Mouse (Mus musculus) stomach, embryonic 14.5 days (tissue): ENCODE measurements around the gene Nrarp. TPM values are rescaled to one million over a fixed set of nuclear protein-coding genes. Genes with fewer than 3 reads are reported as not detected.

Source experiments
- ATAC-seq: fragments of 200-750 bp; cut with Nextera tagmentation; 2 replicates; pipeline ENCODE4 v1.8.0; 2017; ENCODE audit warnings: low read depth, moderate TSS enrichment; ENCODE audit not compliant: insufficient number of reproducible peaks, insufficient read depth, low FRiP score
- H3K27ac ChIP-seq: fragments of 300-500 bp; sonication (generic); 2 replicates; pipeline ENCODE4 v1.5.1; 2014; ENCODE audit warnings: mild to moderate bottlenecking, low read length, moderate library complexity, mixed read lengths
- H3K27me3 ChIP-seq: fragments of 300-500 bp; sonication (generic); 2 replicates; pipeline ENCODE4 v1.6.1; 2014; ENCODE audit warnings: low read length, control low read depth, mixed read lengths; ENCODE audit not compliant: control insufficient read depth, insufficient read depth
- H3K36me3 ChIP-seq: fragments of 300-500 bp; sonication (generic); 2 replicates; pipeline ENCODE4 v1.6.1; 2014; ENCODE audit warnings: mild to moderate bottlenecking, control low read depth, low read length, moderate library complexity, mixed read lengths; ENCODE audit not compliant: control insufficient read depth, insufficient read depth
- H3K4me1 ChIP-seq: fragments of 300-500 bp; sonication (generic); 2 replicates; pipeline ENCODE4 v1.6.1; 2014; ENCODE audit warnings: low read length, control low read depth, mixed read lengths; ENCODE audit not compliant: control insufficient read depth, insufficient read depth
- H3K4me2 ChIP-seq: fragments of 300-500 bp; sonication (generic); replicated peaks from 2 replicates; pipeline ENCODE4 v1.6.1; 2014; ENCODE audit warnings: low read depth, low read length, control low read depth
- H3K4me3 ChIP-seq: fragments of 300-500 bp; sonication (generic); 2 replicates; pipeline ENCODE4 v1.5.1; 2014; ENCODE audit warnings: low read depth, low read length, control low read depth
- H3K9ac ChIP-seq: fragments of 300-500 bp; sonication (generic); replicated peaks from 2 replicates; pipeline ENCODE4 v1.6.1; 2014; ENCODE audit warnings: low read depth, mild to moderate bottlenecking, control low read depth, low read length, moderate library complexity, mixed read lengths
- H3K9me3 ChIP-seq: fragments of 300-500 bp; sonication (generic); 2 replicates; pipeline ENCODE4 v1.6.1; 2016; ENCODE audit warnings: low read depth, low read length, control low read depth; ENCODE audit not compliant: control insufficient read depth
- WGBS: fragments of 180-500 bp; shearing (Covaris S2); extraction: QIAGEN DNeasy Blood & Tissue Kit; methylation state at CpG from one replicate; pipeline ENCODE4 v1.1.7; 2014; 5-methylcytosine and 5-hydroxymethylcytosine counted together
- polyA plus RNA-seq: library from polyadenylated mRNA; unstranded; fragments of >200 nt; fragmentation: Nextera tagmentation; extraction: Ambion mirVana; gene quantifications from 2 replicates; pipeline ENCODE4 v1.2.1, GENCODE M21; 2014

Gene Nrarp
- polyA plus RNA-seq, 1 experiment from 2014 or later, result 8.0 TPM

DNA sequence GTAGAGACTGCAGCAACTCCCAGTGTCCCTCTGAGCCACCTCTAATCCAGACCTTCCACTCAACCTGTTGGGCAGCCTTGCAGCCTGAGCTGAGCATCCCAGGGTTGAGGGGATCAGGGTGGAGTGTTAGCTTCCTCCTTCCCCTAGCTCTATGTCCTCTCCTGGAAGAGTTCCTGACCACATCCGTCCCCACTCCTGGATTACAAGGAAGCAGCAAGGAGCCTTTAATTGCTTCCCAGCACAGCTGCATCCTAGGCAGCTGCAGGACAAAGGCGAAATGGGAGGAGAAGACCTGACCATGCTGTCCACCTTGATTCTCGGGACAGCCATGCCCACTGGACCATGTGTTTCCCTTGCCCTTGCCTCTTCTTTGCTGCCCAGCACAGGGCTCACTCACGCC lies 3.5 kb upstream of the Nrarp start:
- Histone ChIP-seq H3K4me1 (peaks cover 34% of the 10 kb centered on the region), H3K27me3 (peaks cover 7% of the 10 kb centered on the region), H3K27ac (peak overlapping the region; percentile 40; the same call in 1 of the 2 replicates), H3K4me2 (no peak overlapping the region), H3K36me3 (no peaks in the 10 kb centered on the region), H3K4me3 (no peak overlapping the region), H3K9ac (no peak overlapping the region), H3K9me3 (no peaks in the 10 kb centered on the region)
- 46% methylated on average over 4 of the region's 4 CpGs for WGBS
- ATAC-seq, result no peak

DNA sequence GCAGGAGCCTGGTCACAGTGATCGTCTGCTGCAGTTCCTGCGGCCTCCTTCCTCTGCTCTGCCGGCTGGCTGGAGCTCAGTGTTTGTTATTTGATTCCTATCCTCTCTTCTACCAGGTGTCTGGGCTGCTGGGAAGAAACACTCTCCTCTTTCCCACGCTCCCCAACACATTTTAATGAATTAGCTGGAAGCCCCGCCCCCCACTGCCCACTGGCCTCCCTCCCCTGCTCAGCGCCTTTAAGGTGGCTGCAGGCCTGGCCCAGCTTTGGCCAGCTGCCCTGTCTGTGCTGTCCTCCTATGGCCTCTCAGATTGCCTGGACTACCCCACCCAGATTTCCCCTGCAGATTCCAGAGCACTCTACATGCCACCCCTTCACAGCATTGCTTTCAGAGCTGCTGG lies 2.9 kb upstream of the Nrarp start:
- no peak overlapping the region for H3K9ac ChIP-seq
- ATAC-seq, result no peak

DNA sequence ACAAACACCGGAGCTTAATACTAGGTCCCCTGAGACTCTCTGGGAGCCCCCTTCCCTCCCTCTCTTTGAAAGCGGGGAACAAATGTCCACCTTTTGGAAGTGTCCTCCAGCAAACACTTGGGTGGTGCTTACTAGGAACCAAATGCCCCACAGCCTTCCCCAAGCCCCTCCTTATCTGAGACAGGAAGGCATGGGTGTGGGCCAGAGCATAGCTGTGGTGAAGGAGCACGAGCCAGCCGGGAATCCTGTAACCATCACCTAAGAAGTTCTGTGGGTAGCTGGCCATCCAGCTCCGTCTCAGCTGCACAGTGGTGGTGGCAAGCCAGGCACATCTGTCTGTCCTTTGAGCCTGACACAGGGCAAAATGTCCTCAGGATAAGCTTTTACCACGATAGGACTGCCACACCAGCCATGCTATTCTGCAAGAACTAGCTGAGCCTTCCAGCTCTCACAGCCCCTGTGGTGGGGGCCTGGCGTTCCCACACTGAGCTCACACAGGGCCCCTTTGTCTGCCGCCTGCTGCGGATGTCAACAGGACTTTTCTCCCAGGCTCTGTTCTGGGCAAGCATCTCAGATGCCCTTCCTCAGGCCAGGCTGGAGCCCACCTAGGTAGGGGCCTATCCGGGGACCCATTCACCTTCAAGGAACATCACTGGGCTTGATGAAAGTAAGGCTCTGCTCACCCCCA lies 2.1 kb upstream of the Nrarp start:
- Histone ChIP-seq H3K4me3 (no peak overlapping the region), H3K27me3 (peaks cover 7% of the 10 kb centered on the region), H3K9me3 (no peaks in the 10 kb centered on the region), H3K36me3 (no peaks in the 10 kb centered on the region), H3K9ac (no peak overlapping the region), H3K4me2 (no peak overlapping the region), H3K27ac (peak overlapping the region; percentile 27; the same call in 1 of the 2 replicates), H3K4me1 (peaks cover 29% of the 10 kb centered on the region)
- 28% methylated on average over 10 of the region's 10 CpGs for WGBS
- ATAC-seq, result no peak

More for the DNA sequence above, 2.9 kb upstream of the Nrarp start:
- H3K4me1 ChIP-seq, result peaks cover 34% of the 10 kb centered on the region
- H3K27ac ChIP-seq, result peak overlapping the region; percentile 40; the same call in 1 of the 2 replicates
- 5% methylated on average over 6 of the region's 6 CpGs for WGBS
- H3K4me2 ChIP-seq, result no peak overlapping the region
- H3K36me3 ChIP-seq, result no peaks in the 10 kb centered on the region
- H3K27me3 ChIP-seq, result peaks cover 7% of the 10 kb centered on the region
- no peaks in the 10 kb centered on the region for H3K9me3 ChIP-seq
- H3K4me3 ChIP-seq, result no peak overlapping the region

DNA sequence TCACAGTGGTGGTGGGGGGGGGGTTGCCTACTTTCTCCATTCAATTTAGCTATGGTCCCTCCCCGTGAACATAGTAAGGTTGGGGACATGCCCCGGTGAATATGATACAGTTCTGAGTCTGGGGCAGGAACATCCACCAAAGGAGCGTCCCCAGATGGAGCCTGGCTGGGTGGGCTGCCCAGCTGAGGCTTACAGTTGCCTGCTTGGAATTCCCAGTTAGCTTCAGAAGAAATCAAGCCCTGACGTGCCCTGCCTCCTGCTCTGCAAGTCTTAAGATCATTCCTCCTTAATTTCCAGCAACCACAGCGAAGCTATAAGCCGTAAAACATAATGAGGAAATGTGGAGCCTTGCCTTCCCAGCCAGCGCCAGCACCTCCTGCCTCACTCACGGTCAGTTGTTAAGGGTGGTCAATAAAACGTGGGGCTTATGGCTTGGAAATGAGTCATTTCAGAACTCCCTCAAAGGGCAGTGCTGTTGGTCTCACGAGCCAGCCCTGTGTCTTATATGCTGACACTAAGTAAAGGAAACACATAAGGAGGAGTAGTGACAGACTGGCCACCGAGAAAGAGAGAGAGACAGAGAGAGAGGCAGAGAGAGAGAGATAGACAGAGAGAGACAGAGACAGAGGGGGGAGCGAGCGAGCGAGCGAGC lies 866 bp upstream of the Nrarp start:
- 38% methylated on average over 15 of the region's 15 CpGs for WGBS
- peaks cover 29% of the 10 kb centered on the region for H3K4me1 ChIP-seq

DNA sequence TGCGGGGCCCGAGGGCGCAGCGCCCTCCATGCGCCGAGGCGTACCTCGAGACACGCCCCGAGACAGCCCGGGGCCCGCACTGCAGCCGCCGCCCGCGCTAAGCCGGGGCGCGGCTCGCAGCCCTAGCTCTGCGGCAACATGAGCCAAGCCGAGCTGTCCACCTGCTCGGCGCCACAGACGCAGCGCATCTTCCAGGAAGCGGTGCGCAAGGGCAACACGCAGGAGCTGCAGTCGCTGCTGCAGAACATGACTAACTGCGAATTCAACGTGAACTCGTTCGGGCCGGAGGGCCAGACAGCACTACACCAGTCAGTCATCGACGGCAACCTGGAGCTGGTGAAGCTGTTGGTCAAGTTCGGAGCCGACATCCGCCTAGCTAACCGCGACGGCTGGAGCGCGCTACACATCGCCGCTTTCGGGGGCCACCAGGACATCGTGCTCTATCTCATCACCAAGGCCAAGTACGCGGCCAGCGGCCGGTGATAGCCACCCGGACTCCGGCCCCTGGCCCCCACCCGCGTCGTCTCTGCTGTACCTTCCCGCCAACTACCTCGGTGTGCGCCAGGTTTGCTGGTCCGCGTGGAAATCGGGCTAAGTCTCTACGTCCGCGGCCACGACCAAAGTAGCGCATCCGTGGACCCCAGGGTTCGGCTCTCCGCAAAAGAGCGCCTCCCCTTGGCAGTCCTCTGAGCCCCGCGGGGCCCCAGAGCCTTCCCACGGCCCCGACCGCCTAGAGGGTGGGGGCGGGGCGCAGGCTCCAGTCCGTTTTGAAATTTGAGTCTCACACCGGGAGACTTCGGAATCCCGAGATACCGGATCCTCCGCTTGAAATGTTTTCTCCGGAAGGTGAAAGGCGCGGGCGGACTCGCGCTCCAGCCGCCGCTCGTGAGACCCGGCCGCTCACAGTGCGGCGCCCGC lies 674 bp downstream of the Nrarp start:
- H3K9me3 ChIP-seq, result no peaks in the 10 kb centered on the region
- no peaks in the 10 kb centered on the region for H3K36me3 ChIP-seq
- peak overlapping the region; percentile 84 for H3K4me2 ChIP-seq
- peak overlapping the region; percentile 52 for H3K4me3 ChIP-seq
- peaks cover 16% of the 10 kb centered on the region for H3K27me3 ChIP-seq
- peak overlapping the region; percentile 46 for H3K9ac ChIP-seq
- WGBS, result under 1% methylated on average over 96 of the region's 100 CpGs
- H3K27ac ChIP-seq, result peak overlapping the region; percentile 88
- peak; percentile 34 for ATAC-seq
- H3K4me1 ChIP-seq, result peaks cover 27% of the 10 kb centered on the region

More for the DNA sequence above, 866 bp upstream of the Nrarp start:
- Histone ChIP-seq H3K27me3 (peaks cover 12% of the 10 kb centered on the region), H3K36me3 (no peaks in the 10 kb centered on the region), H3K9ac (no peak overlapping the region), H3K4me3 (peak overlapping the region; percentile 52; the same call in 1 of the 2 replicates), H3K9me3 (no peaks in the 10 kb centered on the region), H3K4me2 (peak overlapping the region; percentile 84), H3K27ac (no peak overlapping the region)
- no peak for ATAC-seq

DNA sequence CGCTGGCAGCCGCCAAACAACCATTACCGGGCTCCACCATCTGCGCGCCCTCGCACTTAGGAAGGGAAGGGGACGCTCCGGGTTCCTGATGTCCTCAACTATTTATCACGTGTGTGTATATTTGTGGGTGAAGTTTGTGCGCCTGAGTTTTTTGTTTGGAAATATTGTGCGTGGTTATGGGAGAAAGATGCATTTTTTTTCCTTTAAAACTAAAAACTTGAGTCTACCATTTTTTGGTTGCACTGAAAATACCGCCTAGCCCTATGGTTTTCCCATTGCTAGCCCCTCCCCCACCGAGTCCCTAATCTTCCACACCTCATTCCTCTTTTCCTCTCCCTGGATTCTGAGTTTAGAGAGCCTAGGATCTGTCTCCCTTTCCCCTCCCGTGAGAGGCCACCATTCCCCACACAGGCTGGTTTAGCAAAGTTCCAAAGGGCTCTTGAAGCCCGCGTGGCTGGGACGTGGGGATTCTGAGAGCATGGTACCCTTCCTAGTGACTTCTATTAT lies 1.4 kb downstream of the Nrarp start:
- ATAC-seq, result no peak
- Histone ChIP-seq H3K27ac (peak overlapping the region; percentile 53; the same call in 1 of the 2 replicates), H3K9me3 (no peaks in the 10 kb centered on the region), H3K4me3 (peak overlapping the region; percentile 52), H3K4me2 (peak overlapping the region; percentile 84), H3K4me1 (peaks cover 22% of the 10 kb centered on the region), H3K36me3 (no peaks in the 10 kb centered on the region), H3K27me3 (peaks cover 16% of the 10 kb centered on the region), H3K9ac (peak overlapping the region; percentile 46)
- 2% methylated on average over 17 of the region's 17 CpGs for WGBS

DNA sequence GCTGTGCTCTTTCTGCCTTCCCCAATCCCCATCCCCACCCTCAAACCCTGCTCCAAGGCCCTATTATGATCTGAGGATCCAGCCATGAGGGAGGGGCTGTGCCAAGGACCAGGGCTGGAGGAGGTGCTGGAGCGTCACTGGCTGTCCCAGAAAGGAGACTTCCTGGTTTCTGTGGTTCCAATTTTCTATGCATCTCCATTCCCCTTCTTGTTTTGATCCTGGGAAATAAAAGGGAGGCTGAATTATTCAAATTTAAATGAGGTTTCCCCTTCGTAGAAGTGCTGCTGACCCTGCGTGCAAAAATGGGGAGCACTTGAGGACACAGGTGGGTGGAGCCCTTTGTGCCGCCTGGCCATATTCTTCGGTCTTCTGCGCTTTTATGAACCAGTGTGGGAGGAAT lies 2.1 kb downstream of the Nrarp start:
- Histone ChIP-seq H3K9ac (no peak overlapping the region), H3K4me3 (peak overlapping the region; percentile 52), H3K36me3 (no peaks in the 10 kb centered on the region), H3K27me3 (peaks cover 16% of the 10 kb centered on the region), H3K4me2 (peak overlapping the region; percentile 22; the same call in 1 of the 2 replicates), H3K9me3 (no peaks in the 10 kb centered on the region), H3K27ac (no peak overlapping the region), H3K4me1 (peaks cover 15% of the 10 kb centered on the region)
- no peak for ATAC-seq
- 22% methylated on average over 6 of the region's 6 CpGs for WGBS

DNA sequence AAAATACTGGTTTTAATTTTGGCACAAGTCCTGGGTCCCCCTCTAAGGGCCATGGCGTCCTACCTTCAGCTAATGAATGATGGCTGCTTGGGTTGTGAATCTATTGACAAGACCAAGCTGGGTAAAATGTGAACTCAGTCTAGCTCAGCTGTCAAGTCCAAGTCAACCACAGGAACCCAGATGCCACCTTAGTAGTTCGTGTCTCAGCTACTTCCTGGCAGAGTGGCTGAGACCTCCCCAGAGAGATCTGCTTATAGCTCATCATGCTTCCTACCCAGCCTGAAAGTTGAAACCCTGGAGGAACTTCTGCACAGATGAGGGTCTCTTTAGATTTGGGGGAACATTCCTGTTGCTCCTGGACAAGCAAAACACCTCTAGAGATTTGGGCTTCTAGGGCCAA lies 2.8 kb downstream of the Nrarp start:
- H3K27me3 ChIP-seq, result peaks cover 16% of the 10 kb centered on the region
- H3K36me3 ChIP-seq, result no peaks in the 10 kb centered on the region
- no peak overlapping the region for H3K27ac ChIP-seq
- H3K9me3 ChIP-seq, result no peaks in the 10 kb centered on the region
- H3K9ac ChIP-seq, result no peak overlapping the region
- WGBS, result 75% methylated on average over 2 of the region's 2 CpGs
- peak overlapping the region; percentile 22; the same call in 1 of the 2 replicates for H3K4me2 ChIP-seq
- H3K4me1 ChIP-seq, result peaks cover 8% of the 10 kb centered on the region; the same call in 1 of the 2 replicates
- peak overlapping the region; percentile 52; the same call in 1 of the 2 replicates for H3K4me3 ChIP-seq
- ATAC-seq, result no peak
